Mouse (Mus musculus) heart, embryonic 11.5 days (tissue): ENCODE measurements around the gene Fam102a. TPM values are rescaled to one million over a fixed set of nuclear protein-coding genes. Genes with fewer than 3 reads are reported as not detected.

ENCODE experiments used
- ATAC-seq: fragments of 200-750 bp; cut with Nextera tagmentation; replicated peaks from 2 replicates; pipeline ENCODE4 v1.8.0; 2017; ENCODE audit warnings: moderate library complexity; ENCODE audit not compliant: insufficient number of reproducible peaks, low FRiP score, low TSS enrichment
- H3K27ac ChIP-seq: fragments of 300-500 bp; sonication (generic); 2 replicates; pipeline ENCODE4 v1.5.1; 2014; ENCODE audit warnings: mild to moderate bottlenecking, low read depth, low read length
- H3K27me3 ChIP-seq: fragments of 300-500 bp; sonication (generic); 2 replicates; pipeline ENCODE4 v1.6.1; 2014; ENCODE audit warnings: mild to moderate bottlenecking, low read length, mixed read lengths; ENCODE audit not compliant: control insufficient read depth, insufficient read depth
- H3K36me3 ChIP-seq: fragments of 300-500 bp; sonication (generic); 2 replicates; pipeline ENCODE4 v1.6.1; 2014; ENCODE audit warnings: mild to moderate bottlenecking, low read length, moderate library complexity, mixed read lengths; ENCODE audit not compliant: control insufficient read depth, insufficient read depth
- H3K4me1 ChIP-seq: fragments of 300-500 bp; sonication (generic); 2 replicates; pipeline ENCODE4 v1.6.1; 2014; ENCODE audit warnings: low read length; ENCODE audit not compliant: control insufficient read depth, insufficient read depth
- H3K4me2 ChIP-seq: fragments of 300-500 bp; sonication (generic); 2 replicates; pipeline ENCODE4 v1.6.1; 2014; ENCODE audit warnings: mild to moderate bottlenecking, moderate library complexity
- H3K4me3 ChIP-seq: fragments of 300-500 bp; sonication (generic); 2 replicates; pipeline ENCODE4 v1.5.1; 2014; ENCODE audit warnings: low read depth, low read length
- H3K9ac ChIP-seq: fragments of 300-500 bp; sonication (generic); 2 replicates; pipeline ENCODE4 v1.6.1; 2014; ENCODE audit warnings: mild to moderate bottlenecking, low read depth, low read length, moderate library complexity
- H3K9me3 ChIP-seq: fragments of 300-500 bp; sonication (generic); replicated peaks from 2 replicates; pipeline ENCODE4 v1.6.1; 2016; ENCODE audit warnings: low read length; ENCODE audit not compliant: control insufficient read depth
- WGBS: fragments of 180-500 bp; shearing (Covaris S2); extraction: QIAGEN DNeasy Blood & Tissue Kit; methylation state at CpG from one replicate; pipeline ENCODE4 v1.1.7; 2014; ENCODE audit not compliant: insufficient replicate concordance; 5-methylcytosine and 5-hydroxymethylcytosine counted together
- polyA plus RNA-seq: library from polyadenylated mRNA; unstranded; fragments of >200 nt; fragmentation: Nextera tagmentation; extraction: Ambion mirVana; gene quantifications from 2 replicates; pipeline ENCODE4 v1.2.1, GENCODE M21; 2014

The Fam102a gene
- polyA plus RNA-seq, 1 experiment from 2014 or later = 5.2 TPM

GRCm38 (mm10) chr2:32494522-32494921 lies 40.6 kb upstream of the Fam102a start:
- H3K27ac ChIP-seq = no peak overlapping the region
- H3K36me3 ChIP-seq = no peaks in the 10 kb centered on the region
- 50% methylated on average over 2 of the region's 2 CpGs for WGBS
- 0 out of 2 replicates have a peak, but pooled peaks cover 4% of the 10 kb centered on the region for H3K9me3 ChIP-seq
- no peaks in the 10 kb centered on the region for H3K27me3 ChIP-seq
- H3K4me1 ChIP-seq = 0 out of 2 replicates have a peak, but pooled peaks cover 3% of the 10 kb centered on the region
- ATAC-seq = no peak
- H3K9ac ChIP-seq = no peak overlapping the region
- H3K4me3 ChIP-seq = no peak overlapping the region
- H3K4me2 ChIP-seq = no peak overlapping the region

GRCm38 (mm10) chr2:32495185-32495726 lies 39.9 kb upstream of the Fam102a start:
- H3K27ac ChIP-seq = no peak overlapping the region
- H3K9me3 ChIP-seq = 0 out of 2 replicates have a peak, but pooled peaks cover 4% of the 10 kb centered on the region
- 67% methylated on average over 20 of the region's 20 CpGs for WGBS
- H3K9ac ChIP-seq = no peak overlapping the region
- no peaks in the 10 kb centered on the region for H3K36me3 ChIP-seq
- no peaks in the 10 kb centered on the region for H3K27me3 ChIP-seq
- 0 out of 2 replicates have a peak overlapping the region, but pooled peaks have one; percentile 14 for H3K4me2 ChIP-seq
- no peak overlapping the region for H3K4me3 ChIP-seq
- no peak for ATAC-seq
- 0 out of 2 replicates have a peak, but pooled peaks cover 3% of the 10 kb centered on the region for H3K4me1 ChIP-seq

GRCm38 (mm10) chr2:32496190-32496589 lies 38.9 kb upstream of the Fam102a start:
- H3K4me2 ChIP-seq = no peak overlapping the region
- WGBS = 43% methylated on average over 5 of the region's 5 CpGs
- H3K36me3 ChIP-seq = no peaks in the 10 kb centered on the region
- 0 out of 2 replicates have a peak, but pooled peaks cover 3% of the 10 kb centered on the region for H3K4me1 ChIP-seq
- 0 out of 2 replicates have a peak, but pooled peaks cover 4% of the 10 kb centered on the region for H3K9me3 ChIP-seq
- no peak for ATAC-seq
- no peak overlapping the region for H3K9ac ChIP-seq
- H3K27me3 ChIP-seq = no peaks in the 10 kb centered on the region
- no peak overlapping the region for H3K4me3 ChIP-seq
- no peak overlapping the region for H3K27ac ChIP-seq

GRCm38 (mm10) chr2:32499365-32499764 lies 35.8 kb upstream of the Fam102a start:
- Histone ChIP-seq H3K4me2 (no peak overlapping the region), H3K9me3 (0 out of 2 replicates have a peak, but pooled peaks cover 4% of the 10 kb centered on the region), H3K9ac (no peak overlapping the region), H3K4me1 (0 out of 2 replicates have a peak, but pooled peaks cover 3% of the 10 kb centered on the region), H3K27me3 (no peaks in the 10 kb centered on the region), H3K4me3 (no peak overlapping the region), H3K27ac (no peak overlapping the region), H3K36me3 (no peaks in the 10 kb centered on the region)
- ATAC-seq = no peak
- WGBS = 77% methylated on average over 4 of the region's 4 CpGs

- no peaks in the 10 kb centered on the region for H3K27me3 ChIP-seq
- ATAC-seq = no peak
- no peak overlapping the region for H3K4me3 ChIP-seq
- H3K4me2 ChIP-seq = no peak overlapping the region
- H3K4me1 ChIP-seq = no peaks in the 10 kb centered on the region
- 82% methylated on average over 5 of the region's 5 CpGs for WGBS
- H3K9ac ChIP-seq = no peak overlapping the region
- no peaks in the 10 kb centered on the region for H3K36me3 ChIP-seq
- 0 out of 2 replicates have a peak, but pooled peaks cover 4% of the 10 kb centered on the region for H3K9me3 ChIP-seq
- H3K27ac ChIP-seq = no peak overlapping the region
These were observed 34.7 kb upstream of the Fam102a start for GRCm38 (mm10) chr2:32500461-32500860.

- Histone ChIP-seq H3K27ac (no peak overlapping the region), H3K9me3 (0 out of 2 replicates have a peak, but pooled peaks cover 4% of the 10 kb centered on the region), H3K4me2 (no peak overlapping the region), H3K4me3 (no peak overlapping the region), H3K4me1 (no peaks in the 10 kb centered on the region), H3K36me3 (no peaks in the 10 kb centered on the region), H3K27me3 (no peaks in the 10 kb centered on the region), H3K9ac (no peak overlapping the region)
- no peak for ATAC-seq
- WGBS = 63% methylated on average over 5 of the region's 5 CpGs
These were observed 33.3 kb upstream of the Fam102a start for GRCm38 (mm10) chr2:32501754-32502324.

- H3K27ac ChIP-seq = no peak overlapping the region
- no peak overlapping the region for H3K4me3 ChIP-seq
- 0 out of 2 replicates have a peak, but pooled peaks cover 4% of the 10 kb centered on the region for H3K9me3 ChIP-seq
- H3K9ac ChIP-seq = no peak overlapping the region
- H3K27me3 ChIP-seq = no peaks in the 10 kb centered on the region
- H3K36me3 ChIP-seq = no peaks in the 10 kb centered on the region
- 86% methylated on average over 12 of the region's 12 CpGs for WGBS
- ATAC-seq = no peak
- no peak overlapping the region for H3K4me2 ChIP-seq
- H3K4me1 ChIP-seq = no peaks in the 10 kb centered on the region
These were observed 32.3 kb upstream of the Fam102a start for GRCm38 (mm10) chr2:32502843-32503242.

- Histone ChIP-seq H3K27me3 (no peaks in the 10 kb centered on the region), H3K4me2 (no peak overlapping the region), H3K9ac (no peak overlapping the region), H3K36me3 (no peaks in the 10 kb centered on the region), H3K4me1 (no peaks in the 10 kb centered on the region), H3K4me3 (no peak overlapping the region), H3K27ac (no peak overlapping the region), H3K9me3 (0 out of 2 replicates have a peak, but pooled peaks cover 2% of the 10 kb centered on the region)
- WGBS = 50% methylated on average over 3 of the region's 3 CpGs
- ATAC-seq = no peak
These were observed 31.5 kb upstream of the Fam102a start for GRCm38 (mm10) chr2:32503588-32503987.
